Mouse (Mus musculus) gonadal fat pad, adult 2 months (tissue): ENCODE results near the gene Fam205a2. TPM values are rescaled to one million over a fixed set of nuclear protein-coding genes. Genes with fewer than 3 reads are reported as not detected.
"Not testable (repeated sequence)": the region's sequence is repeated elsewhere in the genome, so short reads cannot be mapped to it uniquely, and the experiment has no call there.

Source experiments
- DNase-seq: peaks from one replicate; pipeline ENCODE4 v3.0.0-alpha.2; 2012; ENCODE audit warnings: low read depth
- polyA plus RNA-seq: library from polyadenylated mRNA; depleted of rRNA; stranded (reverse); fragments of >200 nt; gene quantifications from 2 replicates; pipeline ENCODE4 v1.2.3, GENCODE M21; 2012; rRNA removed

Fam205a2 gene
- polyA plus RNA-seq = 0.19 TPM in 1 of 2 replicates, not detected in the other

GRCm38 (mm10) chr4:42528075-42528474, at the start of gene Fam205a2:
Gene Fam205a2, minus strand, starts transcription at chr4:42528175.
- not testable (repeated sequence) for DNase-seq

Other genes starting within 250 kb of the Fam205a2 start
- not detected in 2 replicates for gene Gm21953, start 233.9 kb downstream of the Fam205a2 start, polyA plus RNA-seq
- gene Fam205a3, start 209.8 kb downstream of the Fam205a2 start, polyA plus RNA-seq = 0.19 TPM in 1 of 2 replicates, not detected in the other
- gene Gm21586, start 88.8 kb downstream of the Fam205a2 start, polyA plus RNA-seq = not detected in 2 replicates
- gene Gm2163, start 61.4 kb downstream of the Fam205a2 start, polyA plus RNA-seq = 0.08 and 0.13 TPM in 2 replicates
- gene Gm10591, start 84.0 kb upstream of the Fam205a2 start, polyA plus RNA-seq = not detected in 2 replicates
- gene Gm2564, start 101.5 kb upstream of the Fam205a2 start, polyA plus RNA-seq = 5.1 and 6.7 TPM in 2 replicates
- not detected in 2 replicates for gene Ccl27b, start 127.1 kb upstream of the Fam205a2 start, polyA plus RNA-seq
- gene Il11ra2, start 133.7 kb upstream of the Fam205a2 start, polyA plus RNA-seq = 0.71 and 0.84 TPM in 2 replicates
- not detected in 2 replicates for gene 4930578G10Rik, start 207.4 kb upstream of the Fam205a2 start, polyA plus RNA-seq
- gene Ccl19, start 228.4 kb upstream of the Fam205a2 start, polyA plus RNA-seq = 17.8 and 20.5 TPM in 2 replicates
- 79.4 and 95.3 TPM in 2 replicates for gene Ccl21a, start 245.8 kb upstream of the Fam205a2 start, polyA plus RNA-seq